ENCODE assay signal across 14 mouse cellular contexts in the genomic region with DNA sequence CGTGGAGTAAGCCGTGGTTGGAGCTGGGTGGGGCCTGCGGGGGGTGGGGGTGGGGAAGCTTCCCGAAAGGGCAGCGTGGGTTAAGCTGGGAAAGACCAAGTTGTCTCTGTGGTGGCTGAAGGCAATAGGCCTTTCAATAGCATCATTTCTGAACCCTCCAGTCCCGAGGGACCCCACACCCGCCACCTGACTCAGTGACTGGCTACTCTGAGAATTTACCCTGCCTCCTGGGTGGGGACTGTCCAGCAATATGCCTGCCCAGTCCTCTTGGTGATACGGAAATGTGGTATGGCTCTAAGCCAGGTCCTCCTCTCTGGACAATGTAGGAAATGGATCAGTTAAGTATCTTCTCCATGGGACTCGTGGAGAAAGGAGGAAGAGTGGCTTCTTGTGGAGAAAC. TPM values are rescaled to one million over a fixed set of nuclear protein-coding genes. Genes with fewer than 3 reads are reported as not detected.
DNase-seq lines count a peak whose midpoint lies in the region; TF ChIP-seq lines count a peak whose summit lies in the region.
"Had no signal": no experiment of that assay in that cellular context is flagged by ENCODE, and none has a peak within 500 bp of the region (broad histone marks: within the 10 kb centered on the region; RNA-seq: fewer than 3 reads in every experiment).

No protein-coding gene starts in this region.

- peak; percentile 53 for DNase-seq in heart, postnatal 4 days
- no peak for DNase-seq in heart, postnatal 36 days
- peak; percentile 77 for DNase-seq in gastrocnemius, adult 2 months
- DNase-seq in lung, adult 18-20 months: peak; percentile 76 to 88
- peak; percentile 80 for DNase-seq in skeletal muscle tissue, adult 2 months (ENCODE audit: low read depth, low spot score)
- no peak for DNase-seq in layer of hippocampus, adult 11-12 months (ENCODE audit: low spot score)
- DNase-seq in left cerebral cortex, adult 11 months (ENCODE audit: low spot score): no peak
- no peak for DNase-seq in cerebellum, postnatal 36 days
- DNase-seq: adrenal gland, adult 8-10 months; left cerebral cortex, postnatal 4 days; liver, postnatal 0 days; thymus, postnatal 4 days had no signal

- 0 out of 2 replicates have a peak overlapping the region, but pooled peaks have one; percentile 3 for H3K4me3 ChIP-seq in gastrocnemius, adult 2 months
- H3K4me3 ChIP-seq: hindbrain, embryonic 13.5 days had no signal

- TF ChIP-seq CTCF in gastrocnemius, adult 2 months (IDR thresholded peaks at IDR 0.05): no peak

- intact Hi-C loops in heart, postnatal 36 days (cut with DNase I): no loop called here
- intact Hi-C loops in gastrocnemius, adult 2 months (cut with DNase I): no loop called here

- peak overlapping the region; percentile 53 for H3K27ac ChIP-seq in gastrocnemius, adult 2 months
- H3K27ac ChIP-seq: hindbrain, embryonic 13.5 days had no signal

RNA-seq across cellular contexts. Expression of gene Krt80, which starts 11.8 kb away (rescaled TPM):
- total RNA-seq in heart, postnatal 4 days (2021): 10 to 100 TPM; 10.1 to 11.2 TPM
- total RNA-seq in heart, postnatal 36 days (2021): 1 to 10 TPM; 2.0 to 2.1 TPM
- total RNA-seq in gastrocnemius, adult 2 months (2021): 1 to 10 TPM; 1.6 to 2.5 TPM
- total RNA-seq: MEL had no signal

RNA-seq across cellular contexts. Expression of gene Krt7, which starts 29.1 kb away (rescaled TPM):
- total RNA-seq in heart, postnatal 4 days (2021): 1 to 10 TPM; 9.3 to 10.0 TPM
- total RNA-seq in heart, postnatal 36 days (2021): 1 to 10 TPM; 2.1 to 2.9 TPM
- not detected for total RNA-seq in gastrocnemius, adult 2 months (2021)

RNA-seq across cellular contexts. Expression of gene Krt87, which starts 56.8 kb away (rescaled TPM):
- not detected for total RNA-seq in heart, postnatal 4 days (2021)
- not detected for total RNA-seq in heart, postnatal 36 days (2021)
- not detected for total RNA-seq in gastrocnemius, adult 2 months (2021)
- total RNA-seq: MEL had no signal

Comparison
In these comparisons a context has a peak if more than half of its experiments do, and no peak if none do; other contexts are left out.
1. DNase-seq: peak in heart, postnatal 4 days (single experiment), gastrocnemius, adult 2 months (single experiment), lung, adult 18-20 months (2 of 2) and skeletal muscle tissue, adult 2 months (single experiment); none in heart, postnatal 36 days (0 of 2), layer of hippocampus, adult 11-12 months (single experiment), left cerebral cortex, adult 11 months (single experiment) and cerebellum, postnatal 36 days (0 of 2).